Mouse (Mus musculus) liver, embryonic 14.5 days (tissue): Measurements from ENCODE around the gene Ypel4. TPM values are rescaled to one million over a fixed set of nuclear protein-coding genes. Genes with fewer than 3 reads are reported as not detected.

Experiments used
- ATAC-seq: fragments of 200-750 bp; cut with Nextera tagmentation; 2 replicates; pipeline ENCODE4 v1.8.0; 2017; ENCODE audit warnings: moderate number of reproducible peaks, mild to moderate bottlenecking, moderate library complexity; ENCODE audit not compliant: insufficient read depth
- DNase-seq, 3 experiments: peaks; one replicate each; pipeline ENCODE4 v3.0.0-alpha.2; 2012 to 2013; ENCODE audit warnings: low read depth in 3 of 3, low spot score in 3 of 3
- H3K27ac ChIP-seq: fragments of 300-500 bp; sonication (generic); 2 replicates; pipeline ENCODE4 v1.5.1; 2014; ENCODE audit warnings: moderate library complexity, mild to moderate bottlenecking, control low read depth, inconsistent platforms
- H3K27me3 ChIP-seq: fragments of 300-500 bp; sonication (generic); 2 replicates; pipeline ENCODE4 v1.6.1; 2014; ENCODE audit warnings: mild to moderate bottlenecking, low read length, moderate library complexity; ENCODE audit not compliant: control insufficient read depth, insufficient read depth
- H3K36me3 ChIP-seq: fragments of 300-500 bp; sonication (generic); replicated peaks from 2 replicates; pipeline ENCODE4 v1.6.1; 2014; ENCODE audit warnings: low read depth; ENCODE audit not compliant: control insufficient read depth, insufficient read depth
- H3K4me1 ChIP-seq, 2 experiments: fragments of 200-500 bp in 1 of 2; fragments of 300-500 bp in 1 of 2; sonication (generic) in 1 of 2; replicated peaks; 2 replicates each; pipeline ENCODE4 v1.6.1; 2012 to 2014; ENCODE audit warnings: antibody characterized with exemption in 1 of 2, inconsistent platforms in 1 of 2, low read length in 1 of 2; ENCODE audit not compliant: control insufficient read depth in 2 of 2, insufficient read depth in 2 of 2
- H3K4me2 ChIP-seq: fragments of 300-500 bp; sonication (generic); 2 replicates; pipeline ENCODE4 v1.6.1; 2014; ENCODE audit warnings: low read depth, mild to moderate bottlenecking, control low read depth, moderate library complexity
- H3K4me3 ChIP-seq, 2 experiments: fragments of 200-500 bp in 1 of 2; fragments of 300-500 bp in 1 of 2; sonication (generic) in 1 of 2; 2 replicates each; pipeline ENCODE4 v1.5.1; 2012 to 2014; ENCODE audit warnings: low read depth in 2 of 2, low read length in 2 of 2, mild to moderate bottlenecking in 2 of 2, control low read depth in 1 of 2, inconsistent platforms in 1 of 2, moderate library complexity in 1 of 2; ENCODE audit not compliant: insufficient read depth in 1 of 2
- H3K9ac ChIP-seq: fragments of 300-500 bp; sonication (generic); replicated peaks from 2 replicates; pipeline ENCODE4 v1.6.1; 2014; ENCODE audit warnings: mild to moderate bottlenecking, control low read depth, moderate library complexity
- H3K9me3 ChIP-seq: fragments of 300-500 bp; sonication (generic); 2 replicates; pipeline ENCODE4 v1.6.1; 2016; ENCODE audit warnings: low read length, mixed read lengths; ENCODE audit not compliant: control insufficient read depth
- CTCF ChIP-seq: IDR thresholded peaks from 2 replicates; pipeline ENCODE4 v1.5.1; 2016; ENCODE audit warnings: antibody characterized with exemption, low read depth, control low read depth
- EP300 ChIP-seq: IDR thresholded peaks from 2 replicates; pipeline ENCODE4 v1.6.1; 2016; ENCODE audit warnings: antibody characterized with exemption, low read depth
- WGBS: fragments of 180-500 bp; shearing (Covaris S2); extraction: QIAGEN DNeasy Blood & Tissue Kit; methylation state at CpG from one replicate; pipeline ENCODE4 v1.1.7; 2014; ENCODE audit not compliant: insufficient replicate concordance; 5-methylcytosine and 5-hydroxymethylcytosine counted together
- polyA plus RNA-seq, 2 experiments: library from polyadenylated mRNA; depleted of rRNA in 1 of 2; stranded (reverse) in 1 of 2; unstranded in 1 of 2; fragments of >200 nt; fragmentation: Nextera tagmentation in 1 of 2; extraction: Ambion mirVana in 1 of 2; gene quantifications; 2 replicates each; pipeline versions ENCODE4 v1.2.1 to v1.2.3; 2012 to 2014

The Ypel4 gene
- polyA plus RNA-seq, 2 experiments, result 53.4 to 145 TPM

DNA sequence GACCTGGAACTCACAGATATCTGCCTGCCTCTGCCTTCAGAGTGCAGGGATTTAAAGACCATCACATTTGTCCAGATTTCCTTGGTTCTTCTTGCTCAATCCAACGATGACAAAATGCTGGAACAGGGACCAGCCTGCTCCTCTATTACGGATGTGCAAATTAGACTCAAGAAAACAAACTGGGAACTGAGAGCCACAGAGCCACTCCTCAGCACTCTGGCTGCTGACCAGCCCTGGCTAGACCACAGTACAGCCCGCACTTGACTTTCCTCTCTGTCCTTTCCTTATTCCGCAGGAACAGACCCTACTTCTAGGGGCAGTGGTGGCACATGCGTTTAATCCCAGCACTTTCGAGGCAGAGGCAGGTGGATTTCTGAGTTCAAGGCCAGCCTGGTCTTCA, 36.6 kb downstream of the Ypel4 start:
- Histone ChIP-seq H3K4me3 (no peak overlapping the region), H3K9me3 (no peaks in the 10 kb centered on the region), H3K4me2 (no peak overlapping the region), H3K27ac (no peak overlapping the region), H3K9ac (no peak overlapping the region), H3K36me3 (no peaks in the 10 kb centered on the region), H3K4me1 (peaks cover 0 to 5% of the 10 kb centered on the region in 2 experiments; a peak in 2 of 4 replicates), H3K27me3 (peaks cover 21% of the 10 kb centered on the region)
- no peak for ATAC-seq
- no peak for TF ChIP-seq CTCF
- TF ChIP-seq EP300, result no peak
- WGBS, result 49% methylated on average over 6 of the region's 6 CpGs
- no peak for DNase-seq

DNA sequence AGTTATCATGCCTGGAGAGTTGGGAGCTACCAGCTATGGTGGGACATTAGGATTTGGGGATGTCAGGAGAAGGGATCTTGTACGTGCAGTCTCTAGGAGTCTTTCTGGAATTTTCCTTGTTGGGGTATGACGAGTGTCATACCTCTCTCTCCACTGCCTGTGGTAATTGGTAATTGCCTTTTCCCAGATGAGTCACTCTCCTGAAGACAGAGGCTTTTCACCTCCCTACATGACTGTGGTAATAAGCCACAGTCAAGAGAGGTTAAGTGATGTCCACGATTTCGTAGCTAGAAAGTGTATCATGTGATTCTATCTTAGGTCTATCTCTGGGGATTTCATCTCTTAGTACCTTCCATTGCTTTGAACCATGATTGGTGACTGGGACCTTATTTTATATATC, 38.6 kb downstream of the Ypel4 start:
- H3K4me3 ChIP-seq, result no peak overlapping the region
- no peaks in the 10 kb centered on the region for H3K36me3 ChIP-seq
- no peak overlapping the region for H3K27ac ChIP-seq
- no peak overlapping the region for H3K4me2 ChIP-seq
- H3K9me3 ChIP-seq, result no peaks in the 10 kb centered on the region
- peaks cover 21% of the 10 kb centered on the region for H3K27me3 ChIP-seq
- no peak overlapping the region for H3K9ac ChIP-seq
- no peak for TF ChIP-seq CTCF
- no peak for TF ChIP-seq EP300
- no peak for DNase-seq
- ATAC-seq, result no peak
- peaks cover 0 to 5% of the 10 kb centered on the region in 2 experiments; a peak in 2 of 4 replicates for H3K4me1 ChIP-seq
- WGBS, result 53% methylated on average over 4 of the region's 4 CpGs

DNA sequence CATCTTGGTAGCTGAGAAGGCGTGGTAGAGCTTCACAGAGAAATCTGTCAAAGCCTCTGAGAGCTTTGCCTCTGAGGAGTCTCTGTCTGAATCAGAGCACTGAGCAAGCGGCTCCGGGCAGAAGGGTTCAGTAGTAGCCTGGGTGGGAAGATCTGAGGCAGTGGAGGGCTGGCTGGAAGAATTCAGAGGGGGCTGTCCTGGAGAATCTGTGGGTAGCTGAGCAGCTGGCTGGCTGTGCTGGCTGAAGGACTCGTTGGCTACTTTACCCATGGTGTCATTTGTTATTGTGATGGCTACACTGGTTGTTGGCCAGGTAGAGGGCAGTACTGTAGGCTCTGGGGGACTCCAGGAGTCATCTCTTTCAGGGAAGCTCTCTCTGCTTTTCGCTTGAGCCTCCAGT, 39.3 kb downstream of the Ypel4 start:
- no peak for TF ChIP-seq EP300
- TF ChIP-seq CTCF, result no peak
- WGBS, result 56% methylated on average over 5 of the region's 5 CpGs
- H3K27me3 ChIP-seq, result peaks cover 25% of the 10 kb centered on the region

DNA sequence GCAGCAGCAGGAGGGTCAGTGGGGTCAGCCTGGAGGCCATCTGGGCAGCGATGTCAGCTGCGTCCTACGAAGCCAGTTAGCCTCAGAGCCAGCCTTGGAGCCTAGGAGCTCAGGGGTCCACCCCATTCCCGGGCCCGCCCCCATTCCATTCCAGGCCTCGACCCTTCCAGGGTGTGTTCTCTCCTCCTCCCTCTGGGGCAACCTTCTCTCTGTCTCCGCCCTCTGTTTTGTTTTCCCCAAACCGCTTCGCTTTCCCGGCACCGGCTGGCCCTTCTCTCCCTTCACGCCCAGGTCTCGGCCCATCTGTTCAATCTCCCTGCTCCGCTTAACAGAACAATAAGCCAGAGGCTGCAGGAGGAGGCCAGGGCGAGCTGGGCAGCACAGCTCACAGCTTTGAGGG, 40.9 kb downstream of the Ypel4 start:
- peak overlapping the region; percentile 26 for H3K4me2 ChIP-seq
- DNase-seq (no peak), ATAC-seq (peak; percentile 54)
- no peak overlapping the region for H3K27ac ChIP-seq
- TF ChIP-seq CTCF, result no peak
- TF ChIP-seq EP300, result no peak
- H3K4me1 ChIP-seq, result peaks cover 0 to 5% of the 10 kb centered on the region in 2 experiments; a peak in 2 of 4 replicates
- H3K36me3 ChIP-seq, result no peaks in the 10 kb centered on the region
- no peaks in the 10 kb centered on the region for H3K9me3 ChIP-seq
- H3K27me3 ChIP-seq, result peaks cover 30% of the 10 kb centered on the region
- 14% methylated on average over 15 of the region's 15 CpGs for WGBS
- peak overlapping the region; percentile 18 to 24; a peak in 3 of 4 replicates for H3K4me3 ChIP-seq
- no peak overlapping the region for H3K9ac ChIP-seq

More for the DNA sequence above, 39.3 kb downstream of the Ypel4 start:
- peaks cover 0 to 5% of the 10 kb centered on the region in 2 experiments; a peak in 2 of 4 replicates for H3K4me1 ChIP-seq
- no peak overlapping the region for H3K4me2 ChIP-seq
- H3K4me3 ChIP-seq, result no peak overlapping the region
- no peaks in the 10 kb centered on the region for H3K36me3 ChIP-seq
- no peaks in the 10 kb centered on the region for H3K9me3 ChIP-seq
- no peak overlapping the region for H3K9ac ChIP-seq
- ATAC-seq (no peak), DNase-seq (no peak)
- H3K27ac ChIP-seq, result no peak overlapping the region

DNA sequence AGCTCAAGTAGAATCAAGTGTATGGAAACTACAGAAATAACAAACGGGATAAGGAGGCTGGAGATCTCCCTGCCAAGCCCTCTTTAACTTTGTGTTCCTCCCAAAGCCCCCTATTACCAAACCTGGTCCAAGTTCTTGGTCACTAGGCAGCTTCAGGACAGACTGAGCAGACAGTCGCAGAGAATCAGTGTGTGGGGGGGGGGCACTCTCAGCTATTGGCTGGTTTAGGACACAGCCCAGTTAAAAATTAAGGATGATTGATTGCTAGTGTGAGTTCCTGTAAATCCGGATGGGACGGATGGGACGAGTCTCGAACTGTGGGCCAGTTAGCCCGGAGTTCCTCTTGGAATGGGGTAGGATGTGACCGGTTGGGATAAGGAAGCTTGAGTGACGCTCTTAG, 41.4 kb downstream of the Ypel4 start, which contains the start of gene Serping1:
TSS of gene Serping1 (minus strand) at position 204 of the 400 bp plus-strand sequence.
- TF ChIP-seq EP300 (no peak), CTCF (no peak)
- Histone ChIP-seq H3K27ac (no peak within 1 kb of the TSS), H3K27me3 (peaks cover 26% of the 10 kb centered on the region), H3K9ac (no peak within 1 kb of the TSS), H3K4me1 (peaks cover 0 to 5% of the 10 kb centered on the region in 2 experiments; a peak in 2 of 4 replicates), H3K36me3 (no peaks in the 10 kb centered on the region), H3K4me3 (peak within 1 kb of the TSS; percentile 18 to 24; a peak in 3 of 4 replicates), H3K4me2 (peak within 1 kb of the TSS; percentile 26), H3K9me3 (no peaks in the 10 kb centered on the region)
- DNase-seq (no peak), ATAC-seq (peak; percentile 69)
- WGBS, result 69% methylated on average over 9 of the region's 9 CpGs
